Mouse (Mus musculus) CH12.LX (cell line): ENCODE measurements around the gene Hist1h2ab.

Experiments used
- CHD2 ChIP-seq: IDR thresholded peaks from 2 replicates; pipeline ENCODE4 v1.6.1; 2011; ENCODE audit warnings: low read length, improper control_type of control experiment
- CTCF ChIP-seq, 2 experiments: IDR thresholded peaks in 1 of 2; conservative IDR thresholded peaks in 1 of 2; 2 replicates each; pipeline ENCODE4 v1.5.1; 2011 to 2012; ENCODE audit warnings: low read depth in 2 of 2, low read length in 2 of 2, improper control_type of control experiment in 1 of 2, inconsistent platforms in 1 of 2, mild to moderate bottlenecking in 1 of 2, moderate library complexity in 1 of 2
- E2F4 ChIP-seq: IDR thresholded peaks from 2 replicates; pipeline ENCODE4 v1.6.1; 2011; ENCODE audit warnings: low read depth, low read length, improper control_type of control experiment; ENCODE audit not compliant: insufficient replicate concordance
- MAZ ChIP-seq: IDR thresholded peaks from 2 replicates; pipeline ENCODE4 v1.6.1; 2012; ENCODE audit warnings: low read depth, mild to moderate bottlenecking, inconsistent platforms, low read length, improper control_type of control experiment, moderate library complexity
- MYC ChIP-seq: IDR thresholded peaks from 2 replicates; pipeline ENCODE4 v1.6.1; 2011; ENCODE audit warnings: low read depth, mild to moderate bottlenecking, improper control_type of control experiment, low read length
- POLR2A ChIP-seq: IDR thresholded peaks from 2 replicates; pipeline ENCODE4 v1.6.1; 2011; ENCODE audit warnings: low read depth, mild to moderate bottlenecking, improper control_type of control experiment, low read length
- SIN3A ChIP-seq: IDR thresholded peaks from 2 replicates; pipeline ENCODE4 v1.6.1; 2012; ENCODE audit warnings: low read length, improper control_type of control experiment, inconsistent platforms
- TCF12 ChIP-seq: IDR thresholded peaks from 2 replicates; pipeline ENCODE4 v1.6.1; 2014; ENCODE audit warnings: low read depth, mild to moderate bottlenecking, inconsistent platforms, low read length, improper control_type of control experiment
- UBTF ChIP-seq: IDR thresholded peaks from 2 replicates; pipeline ENCODE4 v1.6.1; 2012; ENCODE audit warnings: low read depth, mild to moderate bottlenecking, inconsistent platforms, low read length, improper control_type of control experiment, moderate library complexity
- USF1 ChIP-seq: IDR thresholded peaks from 2 replicates; pipeline ENCODE4 v1.6.1; 2014; ENCODE audit warnings: low read depth, mild to moderate bottlenecking, inconsistent platforms, low read length, improper control_type of control experiment
- ZC3H11A ChIP-seq: IDR thresholded peaks from 2 replicates; pipeline ENCODE4 v1.6.1; 2012; ENCODE audit warnings: low read depth, mild to moderate bottlenecking, inconsistent platforms, low read length, improper control_type of control experiment

DNA sequence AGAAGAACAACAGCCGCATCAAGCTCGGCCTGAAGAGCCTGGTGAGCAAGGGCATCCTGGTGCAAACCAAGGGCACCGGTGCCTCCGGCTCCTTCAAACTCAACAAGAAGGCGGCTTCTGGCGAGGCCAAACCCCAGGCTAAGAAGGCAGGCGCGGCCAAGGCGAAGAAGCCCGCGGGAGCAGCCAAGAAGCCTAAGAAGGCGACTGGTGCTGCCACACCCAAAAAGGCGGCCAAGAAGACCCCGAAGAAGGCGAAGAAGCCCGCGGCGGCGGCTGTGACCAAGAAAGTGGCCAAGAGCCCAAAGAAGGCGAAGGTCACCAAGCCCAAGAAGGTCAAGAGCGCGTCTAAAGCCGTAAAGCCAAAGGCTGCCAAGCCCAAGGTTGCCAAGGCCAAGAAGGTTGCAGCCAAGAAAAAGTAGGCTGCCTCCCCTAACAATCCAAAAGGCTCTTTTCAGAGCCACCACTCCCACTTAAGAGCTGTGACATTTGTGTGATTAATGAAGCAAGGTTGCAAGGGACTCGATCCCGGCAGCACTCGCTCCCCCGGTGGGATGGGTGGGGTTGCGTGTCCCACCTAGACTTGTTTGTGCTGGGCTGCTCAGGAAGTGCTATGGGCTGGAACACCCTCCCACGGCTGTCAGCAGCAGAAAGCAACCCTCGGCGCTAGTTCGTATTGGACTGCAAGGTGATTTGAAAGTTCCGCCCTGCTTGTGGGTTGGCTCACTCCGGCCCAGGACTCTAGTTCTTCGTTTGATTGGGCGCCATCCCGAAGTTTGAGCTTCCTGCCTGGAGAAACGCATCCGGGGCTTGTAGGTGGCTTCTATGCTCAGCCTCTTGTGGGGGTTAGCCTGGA is 11.6 kb upstream of the Hist1h2ab start:
- TF ChIP-seq ZC3H11A = no peak
- peak; percentile 44; the same call in 1 of the 2 replicates for TF ChIP-seq TCF12
- peak; percentile 95 for TF ChIP-seq CHD2
- TF ChIP-seq UBTF = peak; percentile 99
- TF ChIP-seq CTCF (conservative IDR thresholded peaks at IDR 0.05 in 1 of 2, IDR thresholded peaks at IDR 0.05 in 1 of 2; ENCODE audit: low read depth in 2 of 2, low read length in 2 of 2) = no peak
- TF ChIP-seq USF1 = no peak; the same call in 1 of the 2 replicates
- peak; percentile 56; the same call in 1 of the 2 replicates for TF ChIP-seq MYC
- TF ChIP-seq POLR2A = peak; percentile 95
- TF ChIP-seq SIN3A = no peak; the same call in none of the 2 replicates
- TF ChIP-seq E2F4 = peak; percentile 93; the same call in 1 of the 2 replicates
- TF ChIP-seq MAZ = peak; percentile 65
